Mouse (Mus musculus): ENCODE measurements around the gene Sdad1. TPM values are rescaled to one million over a fixed set of nuclear protein-coding genes. Genes with fewer than 3 reads are reported as not detected.
"Not testable (repeated sequence)": the region's sequence is repeated elsewhere in the genome, so short reads cannot be mapped to it uniquely, and the experiment has no call there.

Sdad1 gene
- 8.1 and 9.5 TPM in 2 replicates for polyA plus RNA-seq (2012; rRNA removed)
- polyA plus RNA-seq (2014; fragmentation: Nextera tagmentation; extraction: Ambion mirVana): 17.4 and 18.8 TPM in 2 replicates

DNA sequence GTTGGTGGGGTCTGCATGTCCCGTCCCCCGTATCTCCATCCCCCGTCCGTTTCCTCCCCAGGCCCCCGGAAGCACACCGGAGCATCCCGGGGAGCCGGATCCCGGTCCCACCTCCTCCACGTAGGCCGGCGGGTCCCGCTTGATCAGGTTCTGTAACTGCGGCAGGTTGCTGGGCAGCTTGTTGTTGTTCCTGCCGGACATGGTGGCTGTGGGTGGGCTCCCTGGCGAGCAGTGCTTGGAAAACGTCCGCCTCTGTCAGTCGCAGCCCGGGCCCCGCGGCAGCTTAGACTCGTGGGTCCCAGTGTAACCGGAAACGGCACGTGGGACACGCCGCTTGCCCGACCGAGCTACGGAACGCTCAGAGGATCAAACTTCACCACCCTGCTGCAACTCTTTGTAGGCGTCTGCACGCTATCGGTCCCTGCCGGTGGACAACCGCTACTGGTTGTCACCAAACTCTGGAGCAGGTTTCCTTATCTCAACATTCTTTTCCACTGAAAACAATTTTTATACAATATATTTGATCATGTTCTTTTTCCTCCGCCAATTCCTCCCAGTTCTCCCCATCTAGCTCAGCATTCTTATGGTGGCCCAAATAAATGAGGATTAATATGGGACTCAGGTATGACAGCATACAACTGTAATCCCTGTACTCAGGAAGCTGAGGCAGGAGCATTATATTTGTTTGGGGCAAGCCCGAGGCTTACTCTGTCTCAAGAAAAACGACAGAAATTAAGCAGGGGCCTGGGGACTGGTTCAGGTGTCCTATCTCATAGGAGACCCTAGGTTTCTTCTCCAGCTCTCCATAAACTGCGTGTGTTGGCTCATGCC, at the start of gene Sdad1:
TSS of gene Sdad1 (minus strand) at position 799 of the 831 bp plus-strand sequence.
- DNase-seq (ENCODE audit: low read depth in 3 of 3, low spot score in 3 of 3): peak; percentile 84 to 86 (median 86)
- peak within 1 kb of the TSS; percentile 83 for H3K9ac ChIP-seq (replicated peaks)
- peak within 1 kb of the TSS; percentile 84 to 91 for H3K4me3 ChIP-seq (ENCODE audit: insufficient read depth in 1 of 2, low read depth in 2 of 2, low read length in 2 of 2)
- TF ChIP-seq CTCF (IDR thresholded peaks at IDR 0.05; ENCODE audit: low read depth) (peak; percentile 84), EP300 (IDR thresholded peaks at IDR 0.05; ENCODE audit: low read depth) (peak; percentile 59; the same call in 1 of the 2 replicates)
- peak within 1 kb of the TSS; percentile 29; the same call in 1 of the 2 replicates for H3K27ac ChIP-seq
- peaks cover 7% of the 10 kb centered on the region for H3K36me3 ChIP-seq (replicated peaks; ENCODE audit: control insufficient read depth, insufficient read depth, low read depth)
- H3K4me2 ChIP-seq (ENCODE audit: low read depth): peak within 1 kb of the TSS; percentile 83
- peaks cover 3 to 25% of the 10 kb centered on the region in 2 experiments for H3K4me1 ChIP-seq (replicated peaks; ENCODE audit: control insufficient read depth in 2 of 2, insufficient read depth in 2 of 2, low read length in 1 of 2)
- H3K27me3 ChIP-seq (ENCODE audit: control insufficient read depth, insufficient read depth, low read length): 0 out of 2 replicates have a peak, but pooled peaks cover 2% of the 10 kb centered on the region
- 2% methylated on average over 41 of the region's 41 CpGs for WGBS (ENCODE audit: insufficient replicate concordance)
- ATAC-seq (ENCODE audit: insufficient read depth): peak; percentile 91
- no peaks in the 10 kb centered on the region for H3K9me3 ChIP-seq (ENCODE audit: control insufficient read depth, low read length)

DNA sequence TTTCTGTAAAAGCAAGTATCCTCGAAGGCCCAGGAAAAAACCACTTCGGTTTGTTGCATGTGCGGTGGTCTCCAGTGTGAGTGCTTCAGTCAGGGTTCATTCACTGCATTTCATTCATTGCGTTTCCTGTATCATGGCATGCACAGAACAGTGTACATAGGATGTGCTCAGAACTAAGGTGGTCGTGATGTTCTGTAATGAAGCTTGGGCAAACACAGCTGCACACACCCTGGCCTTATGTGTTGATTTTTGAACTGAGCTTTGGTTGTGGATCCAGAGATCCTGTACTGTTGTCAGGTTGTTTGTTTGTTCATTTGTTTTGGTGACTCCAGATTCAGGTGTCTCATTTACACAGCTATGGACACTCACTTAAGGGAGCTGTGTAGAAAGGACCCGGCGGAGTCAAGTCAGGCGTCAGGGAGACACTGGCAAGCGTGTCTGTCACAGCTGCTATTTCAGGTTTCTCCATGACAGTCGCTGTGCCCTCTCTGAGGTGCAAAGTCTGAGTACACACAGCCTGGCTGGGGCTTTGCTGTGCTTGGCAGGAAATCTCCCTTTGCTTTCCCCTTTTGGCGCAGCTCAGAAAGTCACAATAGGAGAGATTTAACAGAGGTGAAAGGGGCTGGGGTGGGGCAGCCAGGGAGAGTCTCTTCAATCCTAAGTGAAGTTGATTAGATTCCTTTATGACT, 48.6 kb upstream of the Sdad1 start:
- Histone ChIP-seq H3K9ac (replicated peaks) (no peak overlapping the region), H3K4me1 (replicated peaks; ENCODE audit: control insufficient read depth in 2 of 2, insufficient read depth in 2 of 2, low read length in 1 of 2) (peaks cover 0 to 2% of the 10 kb centered on the region in 2 experiments; a peak in 1 of 4 replicates), H3K27ac (no peak overlapping the region), H3K4me2 (ENCODE audit: low read depth) (no peak overlapping the region), H3K36me3 (replicated peaks; ENCODE audit: control insufficient read depth, insufficient read depth, low read depth) (no peaks in the 10 kb centered on the region), H3K4me3 (ENCODE audit: insufficient read depth in 1 of 2, low read depth in 2 of 2, low read length in 2 of 2) (no peak overlapping the region), H3K27me3 (ENCODE audit: control insufficient read depth, insufficient read depth, low read length) (no peaks in the 10 kb centered on the region), H3K9me3 (ENCODE audit: control insufficient read depth, low read length) (no peaks in the 10 kb centered on the region)
- 67% methylated on average over 11 of the region's 11 CpGs for WGBS (ENCODE audit: insufficient replicate concordance)
- TF ChIP-seq CTCF (IDR thresholded peaks at IDR 0.05; ENCODE audit: low read depth) (no peak), EP300 (IDR thresholded peaks at IDR 0.05; ENCODE audit: low read depth) (no peak)
- ATAC-seq (ENCODE audit: insufficient read depth): peak; percentile 47
- DNase-seq (ENCODE audit: low read depth in 3 of 3, low spot score in 3 of 3): no peak

DNA sequence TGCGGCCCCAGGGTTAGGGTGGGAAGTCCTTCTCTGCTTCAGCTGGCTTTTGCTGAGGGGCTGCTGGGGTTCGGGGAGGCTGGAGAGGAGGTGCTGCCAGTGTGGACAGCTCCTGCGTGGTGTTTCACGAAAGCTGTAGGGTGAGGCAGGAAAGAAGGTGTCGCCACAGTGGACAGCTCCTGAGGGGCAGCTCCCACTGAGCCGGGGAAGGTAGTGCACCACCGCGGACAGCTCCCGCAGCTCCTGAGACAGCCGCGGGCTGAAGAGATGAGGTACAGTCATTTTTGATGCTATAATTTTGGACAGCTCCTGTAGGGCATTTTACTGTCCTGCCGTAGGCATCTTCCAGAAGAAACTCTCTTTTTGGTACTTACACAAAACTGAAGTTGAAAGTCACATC, 47.8 kb upstream of the Sdad1 start:
- DNase-seq (ENCODE audit: low read depth in 3 of 3, low spot score in 3 of 3) (no peak), ATAC-seq (ENCODE audit: insufficient read depth) (no peak)
- Histone ChIP-seq H3K4me2 (ENCODE audit: low read depth) (no peak overlapping the region), H3K4me1 (replicated peaks; ENCODE audit: control insufficient read depth in 2 of 2, insufficient read depth in 2 of 2, low read length in 1 of 2) (peaks cover 0 to 3% of the 10 kb centered on the region in 2 experiments; a peak in 2 of 4 replicates), H3K27me3 (ENCODE audit: control insufficient read depth, insufficient read depth, low read length) (no peaks in the 10 kb centered on the region), H3K27ac (no peak overlapping the region), H3K4me3 (ENCODE audit: insufficient read depth in 1 of 2, low read depth in 2 of 2, low read length in 2 of 2) (no peak overlapping the region), H3K9ac (replicated peaks) (no peak overlapping the region), H3K9me3 (ENCODE audit: control insufficient read depth, low read length) (no peaks in the 10 kb centered on the region), H3K36me3 (replicated peaks; ENCODE audit: control insufficient read depth, insufficient read depth, low read depth) (no peaks in the 10 kb centered on the region)
- TF ChIP-seq CTCF (IDR thresholded peaks at IDR 0.05; ENCODE audit: low read depth) (no peak), EP300 (IDR thresholded peaks at IDR 0.05; ENCODE audit: low read depth) (no peak)
- WGBS (ENCODE audit: insufficient replicate concordance): 25% methylated on average over 12 of the region's 12 CpGs

DNA sequence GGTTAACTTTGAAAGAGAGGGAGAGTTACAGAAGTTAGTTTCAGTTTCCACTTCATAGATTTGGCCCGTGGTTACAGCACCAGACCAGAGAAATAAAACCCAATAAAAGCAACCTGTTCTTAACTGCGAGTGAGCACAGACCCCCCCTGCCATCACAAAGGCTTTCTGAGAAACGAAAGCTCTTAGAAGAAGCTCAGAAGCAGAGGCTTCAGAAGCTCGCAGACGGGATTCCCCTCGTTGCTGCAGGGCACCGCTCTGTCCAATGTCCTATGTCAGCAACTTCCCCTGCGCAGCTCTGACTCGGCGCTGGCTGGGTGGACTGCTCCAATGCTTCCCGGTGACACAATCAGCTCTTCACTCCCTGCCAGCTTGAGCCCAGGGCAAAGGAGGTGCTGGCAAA, 43.2 kb upstream of the Sdad1 start:
- peak overlapping the region; percentile 61 for H3K4me2 ChIP-seq (ENCODE audit: low read depth)
- H3K4me3 ChIP-seq (ENCODE audit: insufficient read depth in 1 of 2, low read depth in 2 of 2, low read length in 2 of 2): peak overlapping the region; percentile 50 to 57
- no peaks in the 10 kb centered on the region for H3K9me3 ChIP-seq (ENCODE audit: control insufficient read depth, low read length)
- peak; percentile 41; the same call in 1 of the 2 replicates for ATAC-seq (ENCODE audit: insufficient read depth)
- TF ChIP-seq EP300 (IDR thresholded peaks at IDR 0.05; ENCODE audit: low read depth) (no peak), CTCF (IDR thresholded peaks at IDR 0.05; ENCODE audit: low read depth) (no peak)
- no peaks in the 10 kb centered on the region for H3K36me3 ChIP-seq (replicated peaks; ENCODE audit: control insufficient read depth, insufficient read depth, low read depth)
- H3K4me1 ChIP-seq (replicated peaks; ENCODE audit: control insufficient read depth in 2 of 2, insufficient read depth in 2 of 2, low read length in 1 of 2): peaks cover 2 to 15% of the 10 kb centered on the region in 2 experiments; a peak in 2 of 4 replicates
- peak overlapping the region; percentile 55; the same call in 1 of the 2 replicates for H3K9ac ChIP-seq (replicated peaks)
- H3K27ac ChIP-seq: no peak overlapping the region
- no peaks in the 10 kb centered on the region for H3K27me3 ChIP-seq (ENCODE audit: control insufficient read depth, insufficient read depth, low read length)
- no peak for DNase-seq (ENCODE audit: low read depth in 3 of 3, low spot score in 3 of 3)
- WGBS (ENCODE audit: insufficient replicate concordance): 13% methylated on average over 11 of the region's 11 CpGs

DNA sequence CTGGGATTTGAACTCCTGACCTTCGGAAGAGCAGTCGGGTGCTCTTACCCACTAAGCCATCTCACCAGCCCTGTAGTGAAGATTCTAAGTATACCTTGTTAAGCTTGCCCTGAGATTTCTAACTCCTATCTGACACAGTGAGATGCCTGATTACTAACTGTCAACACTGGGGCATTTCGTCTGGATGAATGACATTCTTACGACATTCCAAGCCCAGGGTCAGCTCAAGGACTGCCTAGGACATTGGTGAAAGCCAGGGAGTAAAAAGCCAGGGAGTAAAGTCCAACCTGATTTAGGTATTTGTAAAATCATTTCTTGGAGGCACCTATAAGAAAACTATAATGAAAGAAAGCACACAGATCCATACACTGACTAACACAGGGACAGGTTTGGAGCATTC, 42.4 kb upstream of the Sdad1 start:
- Histone ChIP-seq H3K4me1 (replicated peaks; ENCODE audit: control insufficient read depth in 2 of 2, insufficient read depth in 2 of 2, low read length in 1 of 2) (peaks cover 2 to 19% of the 10 kb centered on the region in 2 experiments; a peak in 2 of 4 replicates), H3K4me2 (ENCODE audit: low read depth) (peak overlapping the region; percentile 61; the same call in 1 of the 2 replicates)
- H3K4me3 ChIP-seq (ENCODE audit: insufficient read depth in 1 of 2, low read depth in 2 of 2, low read length in 2 of 2); H3K27ac ChIP-seq; DNase-seq (ENCODE audit: low read depth in 3 of 3, low spot score in 3 of 3); H3K27me3 ChIP-seq (ENCODE audit: control insufficient read depth, insufficient read depth, low read length); H3K9me3 ChIP-seq (ENCODE audit: control insufficient read depth, low read length); H3K9ac ChIP-seq (replicated peaks); ATAC-seq (ENCODE audit: insufficient read depth); H3K36me3 ChIP-seq (replicated peaks; ENCODE audit: control insufficient read depth, insufficient read depth, low read depth): not testable (repeated sequence)
- WGBS (ENCODE audit: insufficient replicate concordance): 72% methylated on average over 4 of the region's 4 CpGs
